ENCODE assay signal across 7 mouse cellular contexts in the genomic region with DNA sequence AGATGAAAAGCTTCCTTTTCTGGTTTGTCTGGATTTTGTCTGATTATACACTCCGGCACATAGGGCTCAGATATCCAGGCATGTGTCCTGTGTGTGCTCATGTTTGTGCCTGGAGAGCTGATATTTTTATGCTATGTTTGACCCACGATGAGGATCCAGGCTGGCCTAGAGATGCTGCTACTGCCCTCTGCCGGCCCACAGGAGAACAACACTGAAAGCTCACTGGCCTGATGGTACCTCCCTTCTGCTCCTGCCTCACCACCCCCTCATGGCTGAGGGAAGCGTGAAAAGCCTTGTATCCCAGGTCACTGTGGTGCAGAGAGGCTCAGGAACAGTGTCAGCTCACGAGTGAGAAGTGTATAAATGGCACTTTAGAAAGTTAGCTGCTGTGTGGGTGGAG. TPM values are rescaled to one million over a fixed set of nuclear protein-coding genes. Genes with fewer than 3 reads are reported as not detected.
DNase-seq lines count a peak whose midpoint lies in the region; ATAC-seq and TF ChIP-seq lines count a peak whose summit lies in the region.

No protein-coding gene starts in this region.

- H3K36me3 ChIP-seq in intestine, postnatal 0 days (ENCODE audit: control insufficient read depth, insufficient read depth) = no peaks in the 10 kb centered on the region
- H3K36me3 ChIP-seq in midbrain, embryonic 11.5 days (ENCODE audit: control insufficient read depth, insufficient read depth, low read length) = no peaks in the 10 kb centered on the region

- H3K4me3 ChIP-seq in intestine, postnatal 0 days (ENCODE audit: low read depth, low read length) = no peak overlapping the region
- H3K4me3 ChIP-seq in midbrain, embryonic 11.5 days (ENCODE audit: low read depth, low read length) = no peak overlapping the region

- DNase-seq in cerebellum, postnatal 10 days = peak; percentile 91 to 92
- DNase-seq in gastrocnemius, adult 18-20 months (ENCODE audit: low spot score) = peak; percentile 86
- peak; percentile 83 to 86 for DNase-seq in left cerebral cortex, postnatal 25 days (ENCODE audit: low spot score in 2 of 2)
- DNase-seq in midbrain, embryonic 11.5 days (ENCODE audit: low spot score, missing footprints) = peak; percentile 97
- DNase-seq in right cerebral cortex, postnatal 4 days = peak; percentile 79

- intact Hi-C loops in left cerebral cortex, postnatal 25 days (cut with DNase I) = loop anchor here (1.0 kb wide), 1 partner anchor 44 kb away; no protein-coding TSS in a partner anchor

- no peaks in the 10 kb centered on the region for H3K9me3 ChIP-seq in intestine, postnatal 0 days (ENCODE audit: control insufficient read depth)
- H3K9me3 ChIP-seq in midbrain, embryonic 11.5 days (ENCODE audit: control insufficient read depth, low read length) = no peaks in the 10 kb centered on the region

- no peak overlapping the region for H3K27ac ChIP-seq in intestine, postnatal 0 days (ENCODE audit: low read depth, low read length)
- no peak overlapping the region for H3K27ac ChIP-seq in midbrain, embryonic 11.5 days (ENCODE audit: low read depth, low read length)

- peak; percentile 99 for TF ChIP-seq CTCF in intestine, postnatal 0 days (IDR thresholded peaks at IDR 0.05; ENCODE audit: low read depth)

- no peak overlapping the region for H3K4me2 ChIP-seq in intestine, postnatal 0 days (replicated peaks; ENCODE audit: low read depth)
- H3K4me2 ChIP-seq in midbrain, embryonic 11.5 days = no peak overlapping the region

- 6% methylated on average over 5 of the region's 5 CpGs for WGBS in intestine, postnatal 0 days
- WGBS in midbrain, embryonic 11.5 days = 12% methylated on average over 5 of the region's 5 CpGs

- no peaks in the 10 kb centered on the region for H3K4me1 ChIP-seq in intestine, postnatal 0 days (replicated peaks; ENCODE audit: control insufficient read depth, insufficient read depth, low read length)
- peaks cover 4% of the 10 kb centered on the region; the same call in 1 of the 2 replicates for H3K4me1 ChIP-seq in midbrain, embryonic 11.5 days (ENCODE audit: control insufficient read depth, insufficient read depth, low read length)

- peak; percentile 76 for ATAC-seq in activated CD4-positive, CD25-positive, alpha-beta regulatory T cell, adult 4 months
- ATAC-seq in intestine, postnatal 0 days = peak; percentile 35
- no peak for ATAC-seq in midbrain, embryonic 11.5 days (ENCODE audit: low FRiP score)

- H3K9ac ChIP-seq in intestine, postnatal 0 days (ENCODE audit: low read depth, low read length) = no peak overlapping the region
- H3K9ac ChIP-seq in midbrain, embryonic 11.5 days (ENCODE audit: low read length) = no peak overlapping the region

- no peaks in the 10 kb centered on the region for H3K27me3 ChIP-seq in intestine, postnatal 0 days (replicated peaks; ENCODE audit: control insufficient read depth, insufficient read depth, low read length)
- H3K27me3 ChIP-seq in midbrain, embryonic 11.5 days (ENCODE audit: control insufficient read depth, insufficient read depth, low read length) = no peaks in the 10 kb centered on the region

RNA-seq across cellular contexts. Expression of a gene that starts 9.6 kb away (rescaled TPM):
- not detected for polyA plus RNA-seq in activated CD4-positive, CD25-positive, alpha-beta regulatory T cell, adult 4 months (2017; shearing (Covaris generic))
- total RNA-seq in gastrocnemius, adult 18-20 months (2021) = 100 to 1,000 TPM; 180 to 360 TPM
- 0.42 TPM in 1 of 2 replicates, not detected in the other for polyA plus RNA-seq in intestine, postnatal 0 days (2015; fragmentation: Nextera tagmentation; extraction: Ambion mirVana)
- under 1 TPM in 1 of 2 experiments, not detected in 1; 0.30 TPM for total RNA-seq in left cerebral cortex, postnatal 25 days (2021)
- not detected in 2 replicates for polyA plus RNA-seq in midbrain, embryonic 11.5 days (2014; fragmentation: Nextera tagmentation; extraction: Ambion mirVana)

RNA-seq across cellular contexts. Expression of a gene that starts 19.3 kb away (rescaled TPM):
- polyA plus RNA-seq in activated CD4-positive, CD25-positive, alpha-beta regulatory T cell, adult 4 months (2017; shearing (Covaris generic)) = not detected
- 1 to 10 TPM; 2.8 to 4.2 TPM for total RNA-seq in gastrocnemius, adult 18-20 months (2021)
- 16.2 and 17.6 TPM in 2 replicates for polyA plus RNA-seq in intestine, postnatal 0 days (2015; fragmentation: Nextera tagmentation; extraction: Ambion mirVana)
- 1 to 10 TPM; 3.1 to 5.0 TPM for total RNA-seq in left cerebral cortex, postnatal 25 days (2021)
- polyA plus RNA-seq in midbrain, embryonic 11.5 days (2014; fragmentation: Nextera tagmentation; extraction: Ambion mirVana) = 0.80 and 1.2 TPM in 2 replicates

RNA-seq across cellular contexts. Expression of a gene that starts 25.9 kb away (rescaled TPM):
- polyA plus RNA-seq in activated CD4-positive, CD25-positive, alpha-beta regulatory T cell, adult 4 months (2017; shearing (Covaris generic)) = not detected
- total RNA-seq in gastrocnemius, adult 18-20 months (2021) = under 1 TPM; 0.48 to 0.85 TPM
- 0.08 TPM in 1 of 2 replicates, not detected in the other for polyA plus RNA-seq in intestine, postnatal 0 days (2015; fragmentation: Nextera tagmentation; extraction: Ambion mirVana)
- total RNA-seq in left cerebral cortex, postnatal 25 days (2021) = under 1 TPM; 0.53 to 0.55 TPM
- 0.10 TPM in 1 of 2 replicates, not detected in the other for polyA plus RNA-seq in midbrain, embryonic 11.5 days (2014; fragmentation: Nextera tagmentation; extraction: Ambion mirVana)

RNA-seq across cellular contexts. Expression of a gene that starts 44.6 kb away (rescaled TPM):
- polyA plus RNA-seq in activated CD4-positive, CD25-positive, alpha-beta regulatory T cell, adult 4 months (2017; shearing (Covaris generic)) = 1 to 10 TPM; 2.6 to 4.0 TPM
- total RNA-seq in gastrocnemius, adult 18-20 months (2021) = 10 to 100 TPM; 15.5 to 17.3 TPM
- polyA plus RNA-seq in intestine, postnatal 0 days (2015; fragmentation: Nextera tagmentation; extraction: Ambion mirVana) = 12.0 and 12.5 TPM in 2 replicates
- 10 to 100 TPM; 10.7 to 13.6 TPM for total RNA-seq in left cerebral cortex, postnatal 25 days (2021)
- polyA plus RNA-seq in midbrain, embryonic 11.5 days (2014; fragmentation: Nextera tagmentation; extraction: Ambion mirVana) = 6.9 and 7.0 TPM in 2 replicates

RNA-seq across cellular contexts. Expression of a gene that starts 45.2 kb away (rescaled TPM):
- polyA plus RNA-seq in activated CD4-positive, CD25-positive, alpha-beta regulatory T cell, adult 4 months (2017; shearing (Covaris generic)) = 10 to 100 TPM; 63.7 to 75.3 TPM
- total RNA-seq in gastrocnemius, adult 18-20 months (2021) = 1 to 10 TPM; 8.7 to 9.7 TPM
- 9.6 and 14.1 TPM in 2 replicates for polyA plus RNA-seq in intestine, postnatal 0 days (2015; fragmentation: Nextera tagmentation; extraction: Ambion mirVana)
- total RNA-seq in left cerebral cortex, postnatal 25 days (2021) = 10 to 100 TPM; 23.7 to 27.0 TPM
- 27.0 and 33.4 TPM in 2 replicates for polyA plus RNA-seq in midbrain, embryonic 11.5 days (2014; fragmentation: Nextera tagmentation; extraction: Ambion mirVana)
